Mouse (Mus musculus): ENCODE data around the gene Pikfyve. TPM values are rescaled to one million over a fixed set of nuclear protein-coding genes. Genes with fewer than 3 reads are reported as not detected.
"Not testable (repeated sequence)": the region's sequence is repeated elsewhere in the genome, so short reads cannot be mapped to it uniquely, and the experiment has no call there.

The Pikfyve gene
- total RNA-seq, 2 experiments from 2014 or later, result 39.2 to 42.2 TPM

DNA sequence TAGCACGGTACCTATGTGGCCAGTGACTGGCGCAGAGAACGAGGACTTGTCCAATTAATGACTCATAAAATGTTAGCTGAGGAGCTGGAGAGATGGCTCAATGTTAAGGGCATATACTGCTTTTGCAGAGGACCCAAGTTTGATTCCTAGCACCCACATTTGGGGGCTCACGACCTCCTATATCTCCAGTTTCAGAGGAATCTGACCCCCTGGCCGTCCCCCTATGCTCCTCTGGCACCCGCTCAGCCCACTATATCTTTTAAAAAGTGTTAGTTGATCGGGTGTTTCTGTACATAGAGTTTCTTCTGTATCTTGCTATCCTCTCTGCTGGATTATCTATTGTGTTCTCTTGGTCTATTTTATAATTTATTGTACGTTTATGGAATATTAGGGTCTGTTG, 1.5 kb upstream of the Pikfyve start:
- DNase-seq (ENCODE audit: low spot score in 2 of 2), result no peak

DNA sequence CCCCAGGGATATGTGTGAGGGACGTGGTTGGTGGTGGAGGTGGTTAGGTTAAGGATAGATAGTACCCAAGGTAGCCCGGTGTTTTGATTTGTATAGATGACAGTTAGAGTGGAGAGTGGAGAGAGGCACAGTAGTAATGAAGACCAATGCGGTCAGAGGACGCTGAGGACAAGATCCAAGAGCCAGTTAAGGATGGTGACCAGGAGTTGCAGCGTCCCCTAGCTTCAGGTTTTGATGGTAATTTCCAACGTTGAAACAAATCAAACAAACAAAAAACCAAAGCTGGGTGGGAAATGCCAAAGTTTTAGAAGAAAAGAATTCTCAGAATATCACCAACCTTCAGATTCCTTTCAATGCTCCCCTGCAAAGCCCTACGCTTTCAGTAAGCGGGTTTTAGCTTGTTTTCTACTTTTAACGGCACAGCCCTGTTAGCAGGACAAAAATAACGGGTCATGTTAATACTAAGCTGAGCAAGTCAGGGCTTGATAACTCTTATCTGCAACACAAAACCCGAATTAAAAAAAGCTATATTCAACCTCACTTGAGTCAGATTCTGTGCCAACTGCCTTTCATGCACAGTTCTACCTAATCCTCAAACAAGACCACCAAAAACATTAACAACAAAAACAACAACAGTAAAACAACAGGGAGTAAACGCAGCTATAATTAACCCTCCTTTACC, 818 bp upstream of the Pikfyve start:
- DNase-seq (ENCODE audit: low spot score in 2 of 2), result peak in 1 of 2 experiments; percentile 16

DNA sequence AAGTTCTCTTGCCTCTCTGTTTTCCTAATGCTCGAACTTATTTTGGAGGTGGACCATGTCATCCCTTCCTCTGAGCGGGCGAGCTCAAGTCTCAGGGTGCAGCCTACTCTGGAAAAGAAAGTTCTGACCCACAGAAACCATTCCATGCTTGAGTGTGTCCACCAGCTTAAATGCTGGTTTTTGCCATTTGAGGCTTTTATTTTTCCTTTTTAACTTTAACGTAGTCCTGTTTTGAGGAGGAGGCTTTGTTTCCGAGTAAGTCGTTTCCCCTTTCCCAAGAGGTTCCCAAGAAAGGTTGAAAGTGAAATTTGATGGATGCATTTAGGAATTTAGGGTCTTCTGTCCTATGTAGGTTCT, 569 bp downstream of the Pikfyve start:
- no peak for DNase-seq (ENCODE audit: low spot score in 2 of 2)

DNA sequence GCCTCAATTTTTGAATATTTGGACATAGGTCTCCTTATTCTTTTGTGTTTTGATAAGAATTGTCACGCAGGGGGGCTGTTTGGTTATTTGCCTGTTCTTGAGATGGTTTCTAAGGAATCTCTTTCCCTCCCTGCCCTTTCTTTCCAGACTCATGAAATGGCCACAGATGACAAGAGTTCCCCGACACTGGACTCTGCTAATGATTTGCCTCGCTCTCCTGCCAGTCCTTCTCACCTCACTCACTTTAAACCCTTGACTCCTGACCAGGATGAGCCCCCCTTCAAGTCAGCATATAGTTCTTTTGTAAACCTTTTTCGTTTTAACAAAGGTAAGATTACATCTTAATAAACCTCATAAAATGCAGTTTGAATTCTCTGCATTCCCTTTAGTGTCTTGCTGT, 3.7 kb downstream of the Pikfyve start:
- no peak for DNase-seq (ENCODE audit: low spot score in 2 of 2)

DNA sequence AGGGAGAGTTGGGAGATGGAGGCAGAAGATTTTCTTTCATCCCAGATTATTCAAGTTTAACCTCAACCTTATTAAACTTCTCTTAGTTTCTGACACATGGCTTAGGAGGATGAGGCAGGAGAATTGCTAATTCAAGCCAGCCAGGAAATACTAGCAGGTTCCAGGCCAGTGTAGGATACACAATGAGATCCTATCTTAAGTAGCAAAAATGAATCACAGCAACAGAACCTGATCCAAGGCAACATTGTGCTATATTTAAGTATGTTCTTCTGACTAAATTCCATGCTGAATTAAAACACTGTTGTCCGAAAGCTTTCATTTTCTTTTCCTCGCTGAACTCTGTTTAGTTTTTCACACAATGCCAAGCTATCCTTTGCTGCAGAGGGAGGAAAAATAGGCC, 6.7 kb downstream of the Pikfyve start:
- DNase-seq (ENCODE audit: low spot score in 2 of 2), result no peak

DNA sequence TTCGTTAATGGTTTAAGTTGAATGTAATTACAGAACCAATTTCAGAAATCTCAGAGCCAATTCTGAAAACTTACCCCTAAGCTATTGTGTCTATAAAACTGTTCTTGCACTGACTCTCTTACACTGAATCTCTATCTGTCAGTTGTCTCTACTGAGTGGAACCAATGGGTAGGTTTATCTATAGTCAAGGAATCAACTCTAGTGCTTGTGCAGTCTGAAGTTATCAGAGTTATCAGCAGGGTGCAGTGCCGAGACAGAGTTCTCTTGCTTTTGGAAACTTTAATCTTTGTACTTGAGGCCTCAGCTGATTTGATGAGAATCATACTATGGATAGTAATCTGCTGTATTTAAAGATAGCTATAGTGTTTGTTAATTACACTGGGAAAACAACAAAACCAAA, 11.9 kb downstream of the Pikfyve start:
- DNase-seq (ENCODE audit: low spot score in 2 of 2), result no peak

DNA sequence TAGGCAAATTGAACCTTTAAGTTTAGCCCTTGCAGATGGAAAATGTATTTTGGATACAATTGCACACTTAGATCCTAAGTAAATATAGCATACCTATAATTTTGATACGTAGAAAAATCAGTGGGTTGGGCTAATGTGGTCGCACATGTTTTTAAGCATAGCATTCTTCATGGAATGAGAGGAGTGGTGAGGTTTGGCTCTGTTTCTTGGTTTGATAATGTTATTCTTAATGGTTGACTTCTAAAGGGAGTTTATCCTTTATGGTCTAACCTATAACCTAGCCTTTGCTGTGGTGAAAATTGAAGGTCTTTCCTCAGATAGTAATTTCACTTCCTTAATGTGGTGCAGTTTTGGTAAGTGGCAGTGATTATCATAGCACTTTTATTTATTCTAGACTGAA, 12.4 kb downstream of the Pikfyve start:
- DNase-seq (ENCODE audit: low spot score in 2 of 2), result no peak

DNA sequence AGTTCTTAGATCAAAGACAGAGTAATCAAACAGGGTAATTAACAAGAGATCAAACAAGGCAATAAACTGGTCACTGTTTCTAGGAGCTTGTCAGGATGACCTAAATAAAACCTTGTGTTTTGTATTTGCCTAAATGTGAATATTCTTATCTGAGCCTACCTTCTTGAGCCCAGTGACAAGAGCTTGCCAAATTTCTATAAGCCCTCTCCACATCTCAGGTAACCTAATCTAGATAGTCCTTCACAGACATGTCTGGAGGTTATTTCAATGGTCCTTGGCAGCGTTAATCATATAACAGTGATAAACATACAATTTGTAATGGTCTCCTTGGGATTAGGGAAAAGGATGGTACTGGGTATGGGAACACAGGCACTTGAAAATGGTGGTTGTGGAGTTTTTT, 17.8 kb downstream of the Pikfyve start:
- no peak for DNase-seq (ENCODE audit: low spot score in 2 of 2)

DNA sequence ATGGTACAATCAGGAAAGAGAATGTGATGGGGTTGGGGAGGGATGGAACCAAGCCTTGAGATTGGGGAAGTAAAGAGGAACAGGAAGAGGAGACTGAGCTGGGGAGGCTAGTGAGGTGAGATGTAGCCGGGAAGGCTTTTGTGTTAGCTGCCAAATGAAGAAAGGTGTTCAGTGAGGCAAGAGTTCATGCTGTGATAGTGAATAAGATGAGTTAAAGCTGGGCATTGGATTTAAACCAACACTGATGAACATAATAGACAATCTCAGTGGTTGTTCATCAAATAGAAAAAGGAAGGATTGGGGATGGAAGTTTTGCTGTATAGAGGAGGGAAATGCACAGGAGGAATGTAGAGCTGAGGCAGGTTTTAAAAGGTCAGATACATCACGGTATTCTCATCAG, 26.7 kb downstream of the Pikfyve start:
- DNase-seq (ENCODE audit: low spot score in 2 of 2), result no peak

DNA sequence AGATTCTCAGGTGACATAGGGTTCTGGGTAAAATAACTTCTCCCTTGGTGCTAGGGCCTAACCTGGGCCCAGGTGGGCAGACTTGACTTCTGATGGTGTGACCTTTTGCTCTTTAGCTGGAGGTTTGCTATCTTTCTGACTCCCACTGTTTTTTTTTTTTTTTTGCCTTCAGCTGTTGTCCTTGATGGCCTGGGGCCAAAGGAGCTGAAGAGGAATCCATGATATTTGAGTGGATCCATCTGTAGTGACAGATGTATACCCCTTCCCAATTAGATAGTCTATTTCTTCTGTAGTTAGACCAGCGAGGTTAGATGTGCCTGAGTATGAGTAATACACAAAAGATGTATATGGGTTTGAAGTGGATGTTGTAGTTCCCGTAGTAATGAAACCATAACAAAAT, 31.1 kb downstream of the Pikfyve start:
- no peak for DNase-seq (ENCODE audit: low spot score in 2 of 2)

DNA sequence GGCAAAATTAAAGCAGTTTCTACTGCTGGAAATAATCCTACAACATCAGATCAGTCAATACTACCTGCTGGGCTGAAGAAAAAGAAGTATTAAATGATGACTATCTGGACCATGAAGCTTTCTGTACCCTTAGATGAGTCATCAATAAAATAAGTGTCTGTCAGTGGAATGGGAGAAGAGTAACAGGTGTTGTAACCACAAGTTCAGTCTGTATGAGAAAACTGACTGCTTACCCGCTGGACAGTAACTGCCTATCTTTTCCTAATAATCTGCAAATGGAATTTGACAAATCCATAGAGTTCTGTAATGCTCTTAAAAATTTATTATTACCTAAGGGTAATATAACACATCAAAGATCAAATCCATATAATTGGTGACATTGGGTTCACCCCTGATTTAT, 31.5 kb downstream of the Pikfyve start:
- DNase-seq (ENCODE audit: low spot score in 2 of 2), result no peak

DNA sequence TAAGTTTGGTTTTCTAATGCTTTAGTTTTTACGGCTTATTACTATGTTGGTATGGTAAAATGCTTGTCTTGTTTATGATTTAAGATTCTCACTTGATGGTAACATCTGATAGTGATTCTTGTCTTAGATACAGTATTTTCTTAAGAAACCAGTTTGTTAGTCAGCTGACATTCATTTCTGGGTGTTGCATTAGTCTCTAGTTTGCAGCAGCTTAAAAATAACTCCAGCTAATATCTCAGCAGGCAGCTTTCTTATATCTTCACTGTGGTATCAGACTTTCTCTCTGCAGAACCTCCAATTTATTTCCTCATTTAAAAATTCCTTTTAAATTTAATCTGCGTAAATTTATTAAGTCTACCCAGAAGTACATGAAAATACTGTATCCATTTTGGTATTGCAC, 37.2 kb downstream of the Pikfyve start:
- no peak for DNase-seq (ENCODE audit: low spot score in 2 of 2)

DNA sequence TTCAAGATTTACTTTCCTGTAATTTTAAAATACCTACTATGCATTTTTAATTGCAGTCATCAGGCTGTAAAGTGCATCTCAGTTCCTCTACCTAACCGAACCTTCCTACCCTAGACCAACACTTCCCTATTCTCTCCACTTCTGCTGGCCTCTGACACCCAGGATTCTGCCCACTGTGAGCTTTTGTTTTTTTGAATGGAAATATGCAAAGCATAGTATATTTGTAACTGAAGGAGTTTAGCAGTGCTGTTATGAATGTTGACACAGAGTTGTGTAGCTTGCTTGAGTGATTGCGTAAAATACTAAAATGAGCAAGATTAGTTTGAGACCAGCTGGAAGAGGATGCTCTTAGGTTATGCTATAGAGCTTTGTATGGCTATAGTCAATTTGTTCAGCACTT, 41.2 kb downstream of the Pikfyve start:
- no peak for DNase-seq (ENCODE audit: low spot score in 2 of 2)

DNA sequence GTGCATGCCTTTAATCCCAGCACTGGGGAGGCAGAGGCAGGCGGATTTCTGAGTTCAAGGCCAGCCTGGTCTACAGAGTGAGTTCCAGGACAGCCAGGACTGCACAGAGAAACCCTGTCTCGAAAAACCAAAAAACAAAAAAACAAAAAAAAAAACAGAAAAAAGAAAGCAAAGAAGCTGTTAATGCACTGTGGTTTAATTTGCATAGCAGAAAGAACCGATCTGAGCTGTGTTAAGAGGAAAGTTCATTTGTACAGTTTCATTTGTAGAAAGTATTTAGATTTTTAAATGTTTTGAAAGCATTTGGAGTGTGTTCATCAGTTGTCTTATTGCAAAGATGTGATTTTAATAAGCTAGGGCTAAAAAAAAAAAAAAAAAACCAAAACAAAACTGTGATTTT, 43.3 kb downstream of the Pikfyve start:
- DNase-seq (ENCODE audit: low spot score in 2 of 2), result not testable (repeated sequence)

DNA sequence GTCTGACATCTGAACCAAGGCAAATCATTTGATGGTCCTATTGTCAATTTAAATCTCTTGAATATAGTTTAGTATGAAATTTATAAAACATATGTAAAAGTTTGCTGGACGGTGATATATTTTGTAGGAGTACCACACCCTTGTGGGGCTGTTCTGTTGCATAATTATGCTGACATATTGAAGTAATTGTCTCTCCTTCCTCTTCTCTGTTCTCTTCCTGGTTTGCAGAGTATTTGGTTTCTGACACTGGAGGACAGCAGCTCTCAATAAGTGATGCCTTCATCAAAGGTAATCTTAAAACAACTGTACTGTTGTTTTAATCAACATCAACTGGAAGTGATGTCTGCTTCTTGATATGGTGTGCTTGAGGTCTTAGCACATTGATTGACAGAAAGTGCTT, 44.1 kb downstream of the Pikfyve start:
- no peak for DNase-seq (ENCODE audit: low spot score in 2 of 2)

DNA sequence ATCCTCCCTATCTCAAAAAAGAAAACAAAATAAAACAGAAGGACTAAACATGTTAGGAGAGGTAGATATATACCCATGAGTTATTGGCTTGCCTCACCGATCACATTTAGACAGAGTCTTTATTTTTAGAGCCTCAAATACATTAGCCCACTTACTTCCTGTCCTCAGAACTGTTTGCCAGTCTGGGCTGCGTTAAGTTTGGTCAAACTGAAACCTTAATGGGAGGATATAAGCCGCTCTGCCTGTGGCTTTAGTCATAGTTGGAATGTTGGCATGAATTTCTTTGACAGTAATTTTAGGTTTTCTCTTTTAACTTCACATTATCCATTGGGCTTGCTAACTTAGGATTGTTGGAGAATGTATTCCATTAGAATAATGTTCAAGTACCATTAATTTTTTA, 51.2 kb downstream of the Pikfyve start:
- no peak for DNase-seq (ENCODE audit: low spot score in 2 of 2)

DNA sequence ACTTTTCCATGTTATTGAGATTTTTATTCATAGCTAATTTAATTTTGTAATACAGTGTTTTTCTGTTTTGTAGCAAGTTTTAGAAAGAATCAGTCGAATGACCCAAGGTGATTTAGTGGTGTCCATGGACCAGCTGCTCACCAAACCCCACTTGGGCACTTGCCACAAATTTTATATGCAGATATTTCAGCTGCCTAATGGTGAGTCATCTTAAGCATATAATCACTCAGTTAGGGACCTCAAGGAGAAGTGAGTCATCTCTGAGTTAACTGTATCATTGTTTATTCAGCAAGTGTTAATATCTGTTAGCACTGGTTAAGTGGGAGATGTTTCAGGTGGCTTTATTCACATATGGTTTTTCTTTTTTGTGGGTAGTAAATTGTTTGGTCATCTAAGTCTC, 59.2 kb downstream of the Pikfyve start:
- no peak for DNase-seq (ENCODE audit: low spot score in 2 of 2)

DNA sequence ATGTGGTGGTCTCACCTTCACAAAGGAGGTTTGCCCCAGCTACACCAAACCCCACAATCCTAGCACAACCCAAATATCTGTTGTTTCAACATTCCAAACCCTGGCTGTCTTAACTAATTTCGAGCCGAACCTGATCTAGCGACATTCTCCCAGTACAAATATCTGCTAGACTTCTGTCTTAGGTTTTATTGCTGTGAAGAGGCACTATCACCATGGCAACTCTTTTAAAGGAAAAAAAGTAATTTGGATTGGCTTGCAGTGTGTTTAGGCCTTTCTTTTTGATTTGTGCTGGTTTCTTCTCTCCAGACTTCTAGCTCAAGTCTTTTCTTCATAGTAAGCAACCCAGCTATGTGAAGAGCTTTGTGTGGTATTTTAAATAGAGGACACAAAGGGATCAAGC, 94.0 kb downstream of the Pikfyve start:
- peak in 1 of 2 experiments; percentile 20 for DNase-seq (ENCODE audit: low spot score in 2 of 2)

DNA sequence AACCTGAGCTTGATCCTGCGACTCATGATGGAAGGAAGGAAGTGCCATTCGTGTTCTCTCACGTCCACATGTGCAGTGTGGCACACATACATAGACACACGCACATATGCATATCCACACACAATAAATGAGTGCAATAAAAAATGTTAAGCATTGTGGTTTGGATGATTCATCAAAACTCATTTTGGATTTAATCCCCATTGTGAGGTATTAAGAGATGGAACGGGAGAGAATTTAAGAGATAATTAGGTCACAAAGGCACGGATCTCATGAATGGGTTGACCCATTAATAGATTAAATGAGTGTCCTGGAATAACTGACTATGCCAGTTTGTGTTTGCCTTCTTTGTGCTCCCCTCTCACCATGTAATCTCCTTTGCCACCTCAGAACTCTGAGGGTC, 95.3 kb downstream of the Pikfyve start, which contains the start of gene Pth2r:
TSS of gene Pth2r (plus strand) at position 301 of the 400 bp plus-strand sequence.
- DNase-seq (ENCODE audit: low spot score in 2 of 2), result no peak

DNA sequence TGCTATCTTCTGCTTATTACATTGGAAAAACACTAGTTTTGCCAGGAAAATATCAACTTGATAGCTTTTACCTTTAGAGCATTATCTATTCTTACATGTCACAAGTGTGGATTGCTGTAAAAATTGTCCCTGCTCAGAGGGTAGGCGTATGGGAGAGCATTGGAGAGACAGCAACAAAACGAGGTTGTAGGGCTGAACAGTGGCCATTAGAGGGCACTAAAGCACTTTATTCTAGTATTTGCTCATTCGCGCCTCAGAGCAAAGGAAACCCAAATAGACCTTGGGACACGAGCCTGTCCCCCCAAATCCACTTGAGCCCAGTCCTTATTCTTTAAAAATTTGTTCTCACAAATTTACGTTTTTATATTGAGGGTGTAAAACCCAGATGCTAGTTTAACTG, 96.3 kb downstream of the Pikfyve start:
- peak; percentile 44 to 80 for DNase-seq (ENCODE audit: low spot score in 2 of 2)

DNA sequence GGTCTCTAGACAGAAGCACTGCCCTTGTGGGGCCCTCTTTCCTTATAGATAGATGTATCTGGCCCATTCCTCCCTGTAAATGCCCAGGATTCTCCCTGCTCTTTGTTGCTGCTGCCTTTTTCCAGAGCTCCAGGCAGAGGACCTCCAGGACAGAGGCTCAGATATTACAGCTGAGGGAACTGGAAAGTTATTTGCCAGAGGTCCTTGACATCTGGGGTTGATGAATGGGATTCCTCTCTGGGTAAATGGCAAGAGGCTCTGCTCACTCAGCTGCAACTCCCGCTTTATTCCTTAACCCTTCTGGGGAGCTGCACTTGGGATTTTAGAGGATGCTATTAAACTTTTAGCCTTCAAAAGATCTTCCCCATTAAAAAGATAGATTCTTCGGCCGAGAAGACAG, 122.0 kb downstream of the Pikfyve start:
- DNase-seq (ENCODE audit: low spot score in 2 of 2), result no peak

DNA sequence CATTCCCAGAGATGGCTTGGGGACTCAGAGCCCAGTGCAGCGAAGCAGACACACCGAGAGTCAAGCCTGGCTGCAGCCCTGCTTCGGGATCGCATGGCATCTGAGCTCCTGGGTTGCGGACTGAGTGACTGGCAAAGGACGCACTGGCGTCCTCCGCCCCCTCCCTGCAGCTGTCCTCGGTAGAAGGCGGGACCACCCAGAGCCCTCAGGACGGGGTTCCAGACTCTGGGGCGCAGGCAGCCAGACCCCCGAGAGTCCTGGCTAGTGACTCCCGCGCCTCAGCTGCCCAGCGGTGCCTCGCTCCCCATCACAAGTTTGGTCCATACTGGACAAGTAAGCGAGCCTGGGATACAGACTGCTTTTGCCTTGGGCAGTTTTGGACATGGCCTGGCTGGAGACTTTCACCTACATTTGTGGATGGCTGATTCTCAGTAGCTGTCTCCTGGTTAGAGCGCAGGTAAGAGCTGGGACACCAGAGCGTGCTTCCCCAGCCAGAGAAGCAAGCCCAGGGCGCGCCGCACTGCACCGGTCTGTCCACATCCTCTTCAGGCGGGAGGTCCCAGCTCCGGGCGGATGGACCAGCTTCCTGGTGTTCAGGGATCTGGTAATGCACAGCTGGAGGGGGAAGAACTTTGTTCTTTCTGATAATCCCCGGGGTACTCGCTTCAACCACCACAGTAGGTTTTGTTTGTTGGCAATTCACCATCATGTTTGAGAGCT, 124.9 kb downstream of the Pikfyve start:
- DNase-seq (ENCODE audit: low spot score in 2 of 2), result no peak

DNA sequence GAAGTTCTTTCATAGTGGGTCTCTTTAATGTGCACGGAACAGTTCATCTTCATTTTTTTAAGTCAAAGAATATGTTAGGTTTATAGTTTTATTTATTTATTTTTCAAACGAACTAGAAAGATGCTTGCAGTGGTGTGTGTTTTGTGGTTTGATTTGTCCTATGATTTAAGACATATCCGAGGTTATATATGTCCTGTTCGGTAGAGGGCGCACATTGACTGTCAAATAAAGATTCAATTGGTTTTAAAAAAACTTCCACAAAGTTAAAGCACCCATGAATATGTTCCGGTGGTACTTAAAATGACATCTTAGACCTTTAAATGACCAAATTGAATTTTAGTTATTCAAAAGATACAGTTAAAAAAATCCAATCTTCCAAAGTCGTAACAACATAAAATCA, 125.6 kb downstream of the Pikfyve start:
- peak in 1 of 2 experiments; percentile 69 for DNase-seq (ENCODE audit: low spot score in 2 of 2)
